Mouse (Mus musculus) liver, adult (tissue): ENCODE results near the gene Eif3i.

Experiments used
- GATA4 ChIP-seq: IDR thresholded peaks from 2 replicates; pipeline ENCODE4 v1.6.1; 2014; ENCODE audit warnings: mild to moderate bottlenecking, low read length; ENCODE audit not compliant: insufficient replicate concordance

Eif3i gene

GRCm38 (mm10) chr4:129622803-129623535, 22.5 kb upstream of the Eif3i start:
- no peak for TF ChIP-seq GATA4

DNA sequence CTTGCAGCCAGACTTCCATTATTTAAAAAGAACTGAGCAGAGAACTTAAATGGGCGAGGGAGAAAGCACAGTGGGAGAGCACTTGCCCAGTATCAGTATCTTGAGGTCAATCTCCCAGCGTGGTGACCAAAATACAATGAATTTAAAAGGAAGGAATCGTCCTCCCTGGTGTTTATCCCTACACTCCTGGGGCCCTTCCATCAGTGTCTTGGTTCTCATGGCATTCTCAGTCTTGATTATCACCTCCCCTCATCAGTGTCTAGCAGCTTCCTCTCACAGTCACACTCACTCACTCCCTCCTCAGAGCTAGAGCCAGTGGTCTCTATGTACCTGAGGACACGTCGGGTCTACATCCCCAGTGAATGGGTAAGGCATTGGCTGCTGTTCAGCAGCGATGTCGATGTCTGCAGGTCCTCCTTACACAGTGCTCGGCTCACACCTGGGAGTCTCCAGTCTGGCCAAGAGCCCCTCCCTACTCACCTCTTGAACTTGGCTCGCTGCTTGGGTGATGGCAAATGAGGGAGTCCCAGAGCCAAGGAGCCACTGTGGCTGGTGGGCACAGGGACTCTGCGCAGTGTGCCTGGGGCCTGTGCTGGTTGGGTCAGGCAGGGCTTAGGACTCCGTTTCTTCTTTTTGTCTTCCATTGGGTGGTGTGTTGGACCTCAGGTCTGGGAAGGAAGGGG, 21.8 kb upstream of the Eif3i start:
- no peak for TF ChIP-seq GATA4

DNA sequence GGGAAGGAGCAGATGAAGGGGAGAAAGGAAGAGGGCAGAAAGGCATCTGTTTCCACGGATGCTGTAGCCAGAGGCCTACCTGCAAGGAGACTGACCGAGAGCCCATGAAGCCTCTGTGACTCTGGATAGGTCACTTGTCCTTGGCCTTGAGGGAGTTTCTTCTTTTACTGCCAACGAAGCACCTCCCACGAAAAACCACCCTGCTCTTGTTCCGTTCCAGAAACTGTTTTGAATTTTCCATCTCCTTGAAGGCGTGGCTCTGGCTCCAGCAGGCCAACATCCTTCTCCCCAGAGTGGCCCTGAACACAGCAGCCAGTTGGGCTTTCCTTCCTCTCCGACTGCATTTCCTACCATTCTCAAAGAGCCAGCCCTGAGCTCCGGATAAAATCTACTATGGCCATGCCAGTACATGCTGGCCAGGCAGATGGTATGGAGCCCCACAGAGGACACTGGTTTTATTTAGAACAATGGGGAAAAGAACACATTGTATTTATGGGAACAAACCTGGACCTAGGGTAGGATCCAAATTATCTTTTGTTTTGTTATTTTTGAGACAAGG, 20.9 kb upstream of the Eif3i start:
- TF ChIP-seq GATA4: no peak

GRCm38 (mm10) chr4:129620419-129621282, 20.2 kb upstream of the Eif3i start:
- no peak for TF ChIP-seq GATA4

GRCm38 (mm10) chr4:129618786-129619691, 18.6 kb upstream of the Eif3i start, which contains the start of gene Iqcc:
Gene Iqcc, minus strand, starts transcription at chr4:129619099.
- no peak for TF ChIP-seq GATA4

- TF ChIP-seq GATA4: no peak
Measured at GRCm38 (mm10) chr4:129618031-129618430, 17.6 kb upstream of the Eif3i start.

DNA sequence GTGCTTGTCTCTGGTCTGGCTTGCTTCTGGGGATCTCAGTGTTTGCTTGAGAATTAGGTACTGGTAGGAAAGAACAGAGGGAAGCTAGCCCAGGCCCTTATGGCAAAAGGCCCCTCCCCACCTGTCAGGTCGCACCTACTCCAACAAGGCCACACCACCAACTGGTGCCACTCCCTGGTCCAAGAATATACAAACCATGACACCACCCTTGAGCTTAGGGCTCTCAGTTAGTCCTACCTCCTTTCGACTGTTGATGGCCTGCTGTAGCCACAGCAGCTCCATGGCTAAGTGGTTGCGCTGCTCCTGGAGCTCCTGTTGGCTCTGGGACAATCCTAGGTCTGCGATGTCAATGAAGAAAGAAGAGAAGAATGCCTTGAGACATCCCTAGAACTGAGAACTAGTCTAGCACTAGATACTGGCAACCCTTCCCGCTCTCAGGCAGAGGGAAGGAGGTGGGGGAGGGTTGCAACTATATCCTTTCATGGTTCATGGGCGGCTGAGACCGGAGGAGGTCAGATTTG, 16.7 kb upstream of the Eif3i start:
- TF ChIP-seq GATA4: no peak

DNA sequence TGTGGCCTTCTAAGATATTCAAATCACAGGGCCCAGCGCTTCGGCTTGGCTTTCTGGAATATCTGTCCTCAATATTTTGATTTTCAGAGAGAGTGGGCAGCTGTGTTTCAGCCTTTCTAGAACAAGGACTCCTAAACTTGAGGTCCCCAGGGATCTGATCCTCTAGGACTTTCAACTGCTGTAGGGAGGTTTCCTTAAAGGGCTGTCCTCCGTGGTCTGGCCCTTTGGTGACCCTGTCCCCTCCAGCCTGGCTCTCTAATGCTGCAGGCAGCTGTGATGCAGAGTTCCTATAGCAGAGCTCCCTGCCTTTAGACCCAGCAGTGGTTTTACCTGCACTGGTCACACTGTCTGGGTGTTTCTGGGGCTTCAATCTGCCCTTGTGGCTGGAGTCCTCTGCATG, 16.2 kb upstream of the Eif3i start:
- TF ChIP-seq GATA4: no peak

DNA sequence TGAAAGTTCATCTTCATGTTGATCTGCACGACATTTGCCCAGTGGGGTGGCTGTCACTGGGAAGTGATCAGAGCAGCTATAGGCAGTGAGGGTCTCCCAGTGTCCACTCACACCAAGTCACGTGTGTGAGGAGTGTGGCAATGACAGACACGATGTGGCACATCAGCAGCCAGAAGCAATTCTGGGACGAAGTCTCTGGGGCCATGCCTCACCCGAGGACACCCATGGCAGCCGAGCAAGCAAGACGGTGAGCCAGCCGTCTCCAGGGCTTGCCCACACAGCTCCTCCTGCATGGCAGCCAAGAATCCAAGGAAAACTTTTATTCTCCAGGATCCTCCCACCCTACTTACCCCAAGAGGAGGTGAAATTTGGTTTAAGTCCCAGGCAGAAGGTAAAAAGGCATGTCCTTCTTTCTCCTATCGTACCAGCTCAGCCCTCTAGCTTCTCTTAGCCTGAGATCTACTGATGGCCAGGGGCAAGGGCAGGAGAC, 15.4 kb upstream of the Eif3i start:
- TF ChIP-seq GATA4: no peak

DNA sequence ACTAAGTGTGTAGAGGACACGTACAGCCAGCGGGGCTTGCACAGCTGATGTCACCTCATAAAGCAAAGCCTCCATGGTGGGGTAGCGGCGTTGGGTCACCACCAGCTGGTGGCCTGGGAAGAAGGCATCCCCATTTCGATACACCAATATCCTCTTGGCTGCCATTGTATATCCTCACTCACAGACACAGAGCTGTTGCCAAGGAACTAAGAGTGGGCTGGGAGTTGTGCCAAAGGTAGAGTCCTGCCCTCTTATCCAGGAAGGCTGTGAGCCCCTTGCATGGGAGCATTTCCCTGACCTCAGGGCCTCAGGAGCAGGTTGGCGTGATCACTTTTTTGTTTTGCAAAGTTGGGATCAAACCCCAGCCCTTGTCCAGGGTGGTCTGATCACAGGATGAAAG, 13.6 kb upstream of the Eif3i start, which contains the start of gene Dcdc2b:
Gene Dcdc2b, minus strand, starts transcription at position 165 of the 400 bp plus-strand sequence.
- TF ChIP-seq GATA4: no peak

- no peak for TF ChIP-seq GATA4
Measured at GRCm38 (mm10) chr4:129610472-129610871, 10.0 kb upstream of the Eif3i start.

DNA sequence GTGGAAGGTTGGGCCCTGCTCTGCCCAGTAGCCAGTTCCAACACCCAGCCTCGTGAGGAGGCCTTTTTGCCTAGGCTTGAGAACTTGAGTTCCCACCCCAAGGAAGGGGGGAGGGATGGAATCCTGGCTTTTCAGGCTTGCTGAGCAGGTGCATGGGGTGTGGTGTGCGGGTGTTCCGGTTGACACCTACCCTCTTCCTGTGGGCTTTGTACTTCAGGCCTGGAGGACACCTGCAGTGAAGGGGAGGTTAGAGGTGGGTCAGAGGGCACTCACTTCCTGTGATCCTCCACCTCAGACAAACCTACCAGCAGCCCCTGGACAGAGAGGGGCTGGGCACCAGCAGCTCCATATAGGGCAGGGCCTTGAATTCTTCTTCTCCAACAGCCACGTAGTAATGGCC, 9.6 kb upstream of the Eif3i start:
- no peak for TF ChIP-seq GATA4

GRCm38 (mm10) chr4:129609139-129609631, 8.7 kb upstream of the Eif3i start:
- no peak for TF ChIP-seq GATA4
